Mouse (Mus musculus) granulocyte monocyte progenitor cell, adult 5-6 weeks (primary cell): ENCODE measurements around the gene Wbp11. TPM values are rescaled to one million over a fixed set of nuclear protein-coding genes. Genes with fewer than 3 reads are reported as not detected.
"Not testable (repeated sequence)": the region's sequence is repeated elsewhere in the genome, so short reads cannot be mapped to it uniquely, and the experiment has no call there.

Source experiments
- ATAC-seq: replicated peaks from 2 replicates; pipeline ENCODE4 v1.8.0; 2016; ENCODE audit warnings: mild to moderate bottlenecking, moderate TSS enrichment, inconsistent platforms; ENCODE audit not compliant: poor library complexity, severe bottlenecking
- total RNA-seq, 2 experiments: library from RNA; stranded (forward) in 1 of 2; stranded (reverse) in 1 of 2; fragments of 200-712, 200-1000 nt in 1 of 2; fragments of >200 nt in 1 of 2; fragmentation: Nextera tagmentation in 1 of 2; gene quantifications; 2 replicates each; pipeline ENCODE4 v1.2.3; 2014 to 2017

Wbp11 gene
- total RNA-seq, 2 experiments from 2014 or later = 58.5 to 168 TPM

DNA sequence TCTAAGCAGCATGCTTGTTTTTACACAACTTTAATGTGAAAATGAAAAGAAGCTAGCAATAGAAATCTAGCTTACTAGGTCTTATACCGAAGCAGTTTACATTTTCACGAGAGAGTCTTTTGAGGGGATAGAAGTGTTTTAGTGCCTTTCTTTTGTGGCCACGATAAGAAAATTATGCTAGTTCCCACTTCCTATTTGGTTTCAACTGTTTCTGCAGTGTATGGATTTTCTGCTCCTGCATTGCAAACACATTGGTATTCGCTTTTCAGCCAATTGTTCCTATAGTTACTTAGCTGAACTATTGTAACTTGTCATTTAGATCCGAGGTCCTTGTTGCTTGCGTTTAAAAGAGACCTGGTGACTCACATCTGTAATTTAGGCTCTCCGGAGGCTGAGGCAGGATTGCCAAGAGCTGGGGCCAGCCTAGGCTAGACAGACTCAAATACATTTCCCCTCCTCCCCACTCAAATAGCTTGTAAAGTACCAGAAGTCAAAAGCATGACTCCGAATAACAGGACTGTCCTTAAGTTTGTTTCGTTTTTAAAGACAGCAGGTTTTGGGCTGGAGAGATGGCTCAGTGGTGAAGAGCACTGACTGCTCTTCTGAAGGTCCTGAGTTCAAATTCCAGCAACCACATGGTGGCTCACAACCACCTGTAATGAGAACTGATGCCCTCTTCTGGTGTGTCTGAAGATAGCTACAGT, 23.2 kb downstream of the Wbp11 start:
- no peak for ATAC-seq

DNA sequence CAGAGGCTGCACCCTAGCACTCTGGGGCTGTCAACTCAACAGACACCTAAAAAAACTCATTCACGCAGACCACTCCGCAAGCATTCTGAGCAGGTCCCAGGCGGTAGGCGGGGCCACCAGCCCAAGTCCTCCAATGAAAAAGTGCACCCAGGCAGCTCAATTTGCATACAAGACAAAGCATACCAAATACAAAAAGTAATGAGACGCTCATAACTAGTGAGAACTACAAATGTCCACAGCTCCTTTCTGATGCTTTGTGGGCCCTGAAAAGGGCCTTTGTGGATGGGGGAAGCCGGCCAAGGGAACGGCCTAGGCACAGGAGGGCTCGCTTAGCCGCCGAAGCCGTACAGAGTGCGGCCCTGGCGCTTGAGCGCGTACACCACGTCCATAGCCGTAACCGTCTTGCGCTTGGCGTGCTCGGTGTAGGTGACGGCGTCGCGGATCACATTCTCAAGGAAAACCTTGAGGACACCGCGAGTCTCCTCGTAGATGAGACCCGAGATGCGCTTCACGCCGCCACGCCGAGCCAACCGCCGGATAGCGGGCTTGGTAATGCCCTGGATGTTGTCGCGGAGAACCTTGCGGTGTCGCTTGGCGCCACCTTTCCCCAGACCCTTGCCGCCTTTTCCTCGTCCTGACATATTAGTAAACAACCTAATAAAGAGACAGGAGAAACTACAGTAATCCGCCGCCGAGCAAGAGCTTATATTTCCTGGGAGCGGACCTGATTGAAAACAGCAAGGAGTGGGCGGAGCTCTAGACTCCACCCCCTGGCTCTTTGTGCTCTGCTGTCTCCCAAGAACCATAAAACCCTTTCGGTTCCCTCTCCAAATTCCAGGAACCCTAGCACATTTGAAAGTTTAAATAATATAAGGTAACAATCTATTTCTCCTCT, 24.0 kb downstream of the Wbp11 start, which contains the start of gene Hist4h4:
TSS of gene Hist4h4 (minus strand) at position 677 of the 895 bp plus-strand sequence.
- peak; percentile 46 for ATAC-seq

DNA sequence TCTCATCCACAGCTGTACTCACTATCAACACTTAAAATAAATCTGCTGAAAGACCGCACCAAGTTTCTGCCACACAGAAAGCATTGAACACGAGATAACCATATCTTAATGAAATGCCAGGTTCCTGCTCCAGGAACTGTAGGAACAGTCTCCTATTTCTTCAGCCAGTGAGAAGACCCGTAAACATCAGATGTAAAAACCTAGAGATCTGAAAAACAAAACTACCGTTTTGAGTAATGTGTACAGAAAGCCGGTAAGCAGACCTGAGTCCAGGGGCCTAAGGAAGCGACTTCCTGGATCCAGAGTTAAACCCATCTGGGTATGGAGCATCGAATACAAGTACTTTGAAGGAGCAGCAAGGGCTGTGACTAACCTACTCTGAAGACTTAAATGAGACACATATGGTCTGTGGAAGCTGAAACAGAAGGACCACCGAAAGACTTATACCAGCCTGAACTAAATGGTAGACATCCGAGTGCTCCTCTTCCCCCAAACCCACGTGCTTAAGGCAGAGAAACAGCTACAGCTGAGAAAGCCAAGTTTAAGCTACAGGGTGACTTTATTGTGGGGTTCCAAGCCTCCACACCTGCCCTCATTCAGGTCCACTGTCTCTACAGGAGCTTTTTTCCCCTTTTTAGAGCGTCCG, 24.8 kb downstream of the Wbp11 start:
- ATAC-seq = 0 out of 2 replicates have a peak, but pooled peaks have one; percentile 0

DNA sequence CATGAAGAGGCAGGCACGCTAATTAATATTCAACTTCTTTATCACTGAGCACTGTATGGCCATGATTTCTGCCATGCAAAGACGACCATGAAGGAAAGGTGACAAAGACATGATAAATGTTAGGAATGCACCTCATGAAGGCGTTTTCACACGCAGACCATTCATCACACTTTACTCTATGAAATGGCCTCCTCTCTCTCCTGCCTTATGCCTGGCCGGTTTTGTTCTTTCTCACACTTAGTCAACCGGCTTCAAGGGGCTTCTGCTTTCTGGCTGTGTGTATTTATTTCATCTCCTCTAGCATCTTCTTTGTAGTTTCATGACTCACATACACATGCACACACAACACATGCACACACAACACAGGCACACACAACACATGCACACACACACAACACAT, 26.8 kb downstream of the Wbp11 start:
- ATAC-seq = no peak

DNA sequence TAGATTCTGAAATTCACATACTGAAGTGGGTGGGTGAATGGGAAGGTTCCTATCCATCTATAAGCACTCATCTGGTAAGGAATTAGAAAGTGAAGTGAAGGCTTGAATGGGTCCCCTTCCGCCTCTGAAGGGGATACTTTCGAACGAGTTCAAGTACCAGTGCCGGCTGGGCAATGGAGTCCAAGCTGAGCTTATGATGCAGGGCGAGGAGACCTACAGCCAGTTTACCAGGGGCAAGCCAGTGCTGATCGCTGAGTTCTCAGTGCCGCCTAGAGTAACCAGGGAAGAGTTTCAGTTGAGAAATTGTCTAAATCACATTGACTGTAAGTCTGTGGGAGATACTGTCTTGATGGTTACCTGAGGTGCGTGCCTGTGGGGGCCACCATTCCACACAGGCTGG, 27.3 kb downstream of the Wbp11 start:
- ATAC-seq = no peak

DNA sequence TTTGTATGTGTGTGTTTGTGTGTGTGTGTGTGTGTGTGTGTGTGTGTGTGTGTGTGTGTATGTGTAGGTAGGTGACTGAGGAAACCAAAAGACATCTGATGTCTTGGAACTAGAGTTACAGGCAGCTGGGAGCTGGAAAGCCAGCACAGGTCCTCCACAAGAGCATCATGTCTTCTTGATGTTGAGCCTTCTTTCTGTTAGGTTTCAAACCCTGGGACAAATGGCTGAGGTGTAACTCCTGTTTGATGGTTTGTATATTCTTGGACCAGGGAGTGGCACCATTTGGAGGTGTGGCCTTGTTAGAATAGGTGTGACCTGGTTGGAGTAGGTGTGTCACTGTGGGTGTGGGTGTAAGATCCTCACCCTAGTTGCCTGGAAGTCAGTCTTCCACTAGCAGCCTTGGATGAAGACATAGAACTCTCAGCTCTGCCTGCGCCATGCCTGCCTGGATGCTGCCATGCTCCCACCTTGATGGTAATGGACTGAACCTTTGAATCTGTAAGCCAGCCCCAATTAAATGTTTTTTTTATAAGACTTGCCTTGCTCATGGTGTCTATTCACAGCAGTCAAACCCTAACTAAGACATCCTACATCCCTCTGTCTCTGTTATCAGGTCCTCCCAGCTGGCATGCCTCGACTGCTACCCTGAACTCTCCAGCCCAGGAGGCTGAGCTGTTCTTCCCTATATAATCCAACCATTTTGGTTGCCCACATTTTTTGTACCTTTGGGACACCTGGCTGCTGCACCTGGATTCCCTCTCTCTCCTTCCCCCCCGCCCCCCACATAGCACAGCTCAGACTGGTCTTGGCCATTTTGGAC, 29.9 kb downstream of the Wbp11 start:
- not testable (repeated sequence) for ATAC-seq

DNA sequence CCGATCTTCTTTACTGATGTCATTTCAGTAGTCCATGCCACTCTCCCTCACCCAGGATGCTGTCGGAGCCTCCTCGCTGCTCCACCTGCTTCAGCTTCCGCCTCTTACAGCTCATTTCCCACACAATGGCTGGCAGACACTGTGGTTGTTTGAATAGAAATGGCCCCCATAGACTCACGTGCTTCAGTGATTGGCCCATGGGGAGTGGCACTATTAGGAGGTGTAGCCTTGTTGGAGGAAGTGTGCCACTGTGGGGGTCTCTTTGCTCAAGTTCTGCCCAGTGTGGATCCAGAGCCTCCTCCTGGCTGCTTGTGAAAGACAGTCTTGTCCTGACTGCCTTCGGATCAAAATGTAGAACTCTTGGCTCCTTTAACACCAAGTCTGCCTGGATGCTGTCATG, 32.2 kb downstream of the Wbp11 start:
- ATAC-seq = no peak

DNA sequence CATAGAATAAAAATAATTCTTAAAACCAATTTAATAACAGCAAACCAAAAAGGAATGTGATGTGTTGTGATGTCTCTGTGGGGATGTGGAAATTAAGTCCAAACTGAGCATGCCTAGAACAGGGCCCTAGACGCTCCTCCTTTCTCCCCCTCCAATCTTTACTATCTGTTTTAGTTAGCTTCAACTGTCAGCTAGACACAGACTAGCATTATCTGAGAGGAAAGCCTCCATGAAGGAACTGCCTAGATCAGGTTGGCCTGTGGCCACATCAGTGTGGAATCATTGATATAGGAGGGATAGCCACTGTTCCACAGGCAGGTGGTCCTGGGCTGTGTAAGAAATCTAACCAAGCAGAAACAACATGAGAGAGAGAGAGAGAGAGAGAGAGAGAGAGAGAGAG, 32.9 kb downstream of the Wbp11 start:
- no peak for ATAC-seq

DNA sequence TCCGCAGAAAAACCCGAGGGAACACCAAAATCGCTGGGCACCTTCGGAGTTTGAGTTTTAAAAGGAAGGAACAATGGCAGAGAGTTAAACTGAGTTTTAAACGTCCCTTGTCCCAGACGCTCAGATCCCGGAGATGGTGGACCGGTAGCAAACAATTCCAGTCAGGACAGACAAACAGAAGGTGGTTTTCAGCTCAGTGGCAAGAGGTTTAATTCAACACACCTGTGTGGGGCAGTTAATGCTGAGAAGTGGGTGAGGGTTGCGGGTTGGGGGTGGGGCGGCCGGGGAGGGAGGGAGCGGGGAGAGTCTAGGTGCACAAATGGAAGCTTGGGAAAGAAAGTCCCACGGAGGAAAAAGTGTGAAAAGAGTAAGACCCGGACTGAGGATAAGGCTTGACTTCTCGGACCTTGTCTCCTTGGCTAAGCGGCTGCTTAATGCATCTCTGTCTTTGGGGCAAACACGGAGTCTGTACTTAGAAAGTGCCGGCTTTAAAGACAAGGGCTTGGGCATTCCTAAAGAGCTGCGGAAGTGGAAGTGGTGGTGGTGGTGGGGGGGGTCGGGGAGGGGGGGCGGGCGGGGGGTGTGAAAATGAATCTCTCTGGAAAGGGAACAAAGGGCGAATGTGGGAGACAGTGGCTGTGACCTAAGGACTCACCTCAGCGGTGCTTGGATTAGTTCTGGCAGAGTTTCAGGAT, 34.1 kb downstream of the Wbp11 start:
- peak; percentile 67 for ATAC-seq

DNA sequence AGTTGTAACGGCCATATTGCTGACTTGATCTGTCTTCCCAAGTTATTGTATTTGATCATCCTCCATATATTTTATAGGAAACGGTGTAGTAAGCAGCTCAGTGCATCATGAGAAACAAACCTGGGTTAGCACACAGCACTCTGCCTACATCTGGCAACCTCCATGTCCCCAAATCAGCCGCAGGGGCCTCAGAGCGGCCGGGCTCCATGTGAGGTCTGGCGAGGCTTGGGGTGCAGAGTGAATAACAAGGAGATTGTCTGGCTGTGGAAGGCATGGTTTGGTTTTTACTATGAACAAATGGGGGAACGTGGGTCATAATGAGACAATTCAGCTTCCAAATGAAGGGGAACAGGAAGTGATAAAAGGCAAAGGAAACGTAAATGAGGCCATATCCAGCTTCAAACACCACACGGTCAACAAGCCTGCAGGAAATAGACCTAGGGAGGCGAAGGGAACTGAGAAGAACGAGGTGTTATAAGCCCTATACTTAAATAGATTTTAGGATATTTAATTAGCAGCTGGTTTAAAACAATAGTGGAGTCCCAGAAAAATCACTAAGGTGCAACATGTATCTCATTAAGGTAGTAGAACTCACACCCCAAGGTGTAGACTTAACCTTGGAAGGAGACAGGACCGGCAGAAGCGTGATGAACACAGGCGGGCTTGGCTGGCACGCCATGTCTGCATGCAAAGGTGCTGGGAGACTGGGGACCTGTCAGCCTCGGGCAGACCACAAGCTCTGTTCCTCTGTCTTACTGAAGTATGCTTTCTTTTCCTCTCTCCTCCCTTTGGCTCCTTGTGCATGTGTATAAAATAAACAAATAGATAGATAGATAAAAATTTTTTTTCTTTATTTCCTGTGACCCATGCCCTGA, 34.9 kb downstream of the Wbp11 start:
- ATAC-seq = peak; percentile 58

DNA sequence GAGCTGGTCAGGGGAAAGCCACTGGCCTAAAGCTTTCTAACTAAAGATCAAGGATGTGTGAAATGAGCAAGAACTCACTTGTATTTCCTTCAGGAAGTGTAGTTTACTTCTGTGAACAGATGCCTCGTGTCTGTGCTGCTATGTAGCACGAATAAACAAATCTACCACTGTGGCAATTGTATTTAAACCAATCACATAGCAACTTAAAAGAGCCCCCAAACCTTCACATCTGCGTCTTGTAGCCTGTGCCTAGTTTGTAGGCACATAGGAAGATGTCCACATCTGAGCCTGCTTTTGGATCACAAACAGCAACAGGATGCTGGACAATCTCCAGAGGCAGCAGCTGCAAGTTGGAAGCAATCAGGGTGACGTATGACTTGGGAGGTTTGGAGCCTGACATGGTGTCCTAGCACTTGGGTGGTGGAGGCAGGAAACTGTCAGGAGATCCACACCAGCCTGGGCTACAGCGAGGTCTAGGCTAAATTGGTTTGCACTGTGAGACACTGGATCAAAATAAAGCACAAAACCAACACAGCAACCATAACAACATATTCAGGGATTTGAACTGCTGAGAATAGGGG, 38.6 kb downstream of the Wbp11 start:
- no peak for ATAC-seq

DNA sequence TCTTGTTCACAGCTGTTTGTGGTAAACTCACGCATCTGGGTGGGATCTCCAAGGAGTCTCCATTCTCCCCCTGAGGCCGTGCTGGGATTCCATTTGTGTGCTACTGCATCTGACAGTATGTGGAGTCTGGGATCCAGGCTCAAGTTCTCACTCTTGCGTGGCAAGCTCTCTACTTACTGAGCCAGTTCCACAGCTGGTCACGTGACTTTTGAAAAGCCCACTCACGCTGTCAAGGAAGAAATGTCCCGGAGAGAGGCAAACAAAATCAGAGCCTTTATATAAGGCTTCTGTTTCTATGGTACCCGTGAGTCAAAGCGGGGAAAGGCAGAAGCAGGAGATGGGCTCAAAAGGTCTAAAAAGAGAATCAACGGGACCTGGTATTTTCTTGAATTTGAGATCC, 45.3 kb downstream of the Wbp11 start:
- no peak for ATAC-seq

DNA sequence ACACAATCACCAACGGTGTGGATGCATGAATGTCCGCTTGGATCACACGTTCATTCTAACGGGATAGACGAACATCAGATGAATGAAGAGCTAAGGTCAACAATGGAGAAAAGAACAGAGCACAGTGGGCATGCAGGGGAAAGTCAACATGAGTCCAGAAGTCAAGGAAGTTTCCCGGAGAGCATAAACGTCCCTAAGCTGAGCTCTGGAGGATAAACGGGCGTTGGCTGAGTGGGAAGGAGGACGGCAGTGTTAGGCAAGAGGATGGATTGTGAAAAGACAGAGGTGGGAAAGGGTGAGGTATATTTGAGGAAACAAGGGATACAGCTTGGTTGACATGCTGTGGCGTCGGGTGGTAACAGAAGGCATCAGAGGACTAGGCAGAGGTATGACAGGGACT, 45.9 kb downstream of the Wbp11 start:
- ATAC-seq = no peak

DNA sequence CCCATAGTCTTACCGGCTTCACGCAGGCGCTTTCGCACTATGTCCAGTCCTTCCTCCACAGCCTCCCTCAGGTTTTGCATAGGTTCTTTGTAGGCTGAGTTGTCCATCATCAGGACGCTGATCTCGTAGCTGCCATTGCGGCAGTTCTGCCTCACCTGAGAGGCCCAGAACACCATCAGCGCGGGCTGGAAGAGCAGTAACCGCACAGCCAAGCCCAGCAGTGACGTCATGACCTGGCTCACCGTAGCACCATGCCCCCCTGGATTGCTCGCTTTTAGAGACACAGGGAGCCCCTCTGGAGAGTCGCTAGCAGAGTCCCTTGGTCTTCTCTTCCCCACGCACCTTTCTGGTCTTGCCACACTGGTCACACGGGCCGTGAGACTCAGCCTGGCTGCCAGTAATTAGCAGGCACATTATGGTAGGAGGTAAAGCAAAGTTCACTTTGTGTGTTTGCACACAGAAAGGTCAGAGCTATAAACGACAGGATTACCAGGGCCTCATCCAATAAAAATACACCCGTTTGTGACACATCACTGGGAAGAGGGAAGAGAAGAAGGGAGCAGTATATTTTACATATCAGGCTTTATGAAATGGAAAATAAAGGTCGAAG, 46.6 kb downstream of the Wbp11 start, which contains the start of gene Gucy2c:
TSS of gene Gucy2c (minus strand) at position 389 of the 610 bp plus-strand sequence.
- no peak for ATAC-seq

DNA sequence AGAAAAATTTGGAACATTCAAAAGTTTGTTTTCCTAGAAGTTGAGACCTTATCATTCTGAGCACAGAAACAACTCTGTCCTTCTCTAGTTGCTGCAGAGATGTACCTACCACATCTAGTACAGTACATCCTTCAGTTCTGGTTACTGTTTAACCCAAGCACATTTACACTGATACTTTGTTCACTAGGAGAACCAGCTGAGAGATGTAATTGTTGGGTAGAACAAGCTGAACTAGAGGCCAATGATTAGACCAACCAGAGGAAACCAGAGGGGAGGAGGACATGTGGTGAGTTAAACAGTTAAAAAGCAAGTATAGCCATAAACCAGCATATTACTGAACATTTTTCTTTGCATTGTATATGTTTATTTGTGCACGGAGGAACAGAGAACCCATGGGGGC, 51.6 kb downstream of the Wbp11 start:
- ATAC-seq = no peak

DNA sequence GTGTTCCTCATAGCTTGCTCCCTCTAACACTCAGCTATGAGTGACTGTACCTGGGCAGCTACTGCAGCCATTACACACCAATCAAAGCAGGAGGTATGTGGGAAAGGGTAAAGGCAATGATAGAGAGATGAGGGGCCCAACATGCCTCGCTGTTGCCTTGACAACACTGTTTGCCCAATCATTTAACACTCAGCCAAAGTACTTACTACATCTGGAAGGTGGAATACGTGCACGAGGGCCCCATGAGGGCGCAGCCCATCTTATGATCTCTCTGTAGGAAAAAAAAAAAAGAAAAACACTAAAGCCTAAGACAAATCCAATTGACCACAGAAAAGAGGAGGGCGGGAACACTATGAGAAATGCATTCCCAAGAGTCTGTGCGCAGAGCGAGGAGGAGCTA, 58.2 kb downstream of the Wbp11 start:
- no peak for ATAC-seq

DNA sequence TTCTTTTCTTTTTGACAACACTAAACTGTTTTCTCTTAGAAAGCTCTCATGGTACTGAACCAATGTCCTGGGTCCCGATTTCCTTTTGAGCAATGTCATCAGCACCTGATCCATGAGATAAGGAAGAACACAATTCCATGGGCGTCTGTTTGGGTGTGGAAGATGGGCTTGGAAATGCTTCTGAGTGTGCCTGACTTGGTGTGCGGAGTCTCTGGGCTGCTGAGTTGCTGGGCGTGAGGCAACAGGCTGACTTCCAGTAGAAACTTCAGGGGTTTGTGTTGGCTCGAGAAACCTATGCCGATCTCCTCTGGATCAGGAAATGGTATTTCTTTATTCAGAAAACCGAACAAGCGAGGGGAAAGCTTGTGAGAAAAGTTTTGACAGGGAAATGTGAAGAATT, 58.9 kb downstream of the Wbp11 start:
- ATAC-seq = no peak

DNA sequence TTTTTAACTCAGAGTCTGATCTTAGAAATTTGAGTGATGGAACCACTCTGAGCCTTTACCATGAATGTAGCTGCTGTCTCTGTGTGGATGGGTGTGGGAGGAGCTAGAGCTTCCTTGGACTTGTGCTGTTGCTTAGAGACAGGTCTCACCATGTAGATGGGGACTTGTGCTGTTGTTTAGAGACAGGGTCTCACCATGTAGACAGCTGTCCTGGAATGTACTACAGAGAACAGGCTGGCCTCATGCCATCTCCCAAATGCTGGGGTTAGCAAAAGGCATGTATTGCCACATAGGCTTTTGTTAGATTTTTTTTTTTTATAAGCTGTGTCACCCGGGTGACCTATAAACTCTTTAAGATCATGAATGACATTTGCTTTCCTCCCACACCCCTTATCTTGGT, 64.1 kb downstream of the Wbp11 start:
- peak; percentile 17; the same call in 1 of the 2 replicates for ATAC-seq
